Mouse (Mus musculus) MN1 (cell line): ENCODE results near the gene Large1.
"Not testable (repeated sequence)": the region's sequence is repeated elsewhere in the genome, so short reads cannot be mapped to it uniquely, and the experiment has no call there.

Source experiments
- DNase-seq: peaks from one replicate; pipeline ENCODE4 v3.0.0-alpha.2; 2016; ENCODE audit warnings: low spot score

Gene Large1

DNA sequence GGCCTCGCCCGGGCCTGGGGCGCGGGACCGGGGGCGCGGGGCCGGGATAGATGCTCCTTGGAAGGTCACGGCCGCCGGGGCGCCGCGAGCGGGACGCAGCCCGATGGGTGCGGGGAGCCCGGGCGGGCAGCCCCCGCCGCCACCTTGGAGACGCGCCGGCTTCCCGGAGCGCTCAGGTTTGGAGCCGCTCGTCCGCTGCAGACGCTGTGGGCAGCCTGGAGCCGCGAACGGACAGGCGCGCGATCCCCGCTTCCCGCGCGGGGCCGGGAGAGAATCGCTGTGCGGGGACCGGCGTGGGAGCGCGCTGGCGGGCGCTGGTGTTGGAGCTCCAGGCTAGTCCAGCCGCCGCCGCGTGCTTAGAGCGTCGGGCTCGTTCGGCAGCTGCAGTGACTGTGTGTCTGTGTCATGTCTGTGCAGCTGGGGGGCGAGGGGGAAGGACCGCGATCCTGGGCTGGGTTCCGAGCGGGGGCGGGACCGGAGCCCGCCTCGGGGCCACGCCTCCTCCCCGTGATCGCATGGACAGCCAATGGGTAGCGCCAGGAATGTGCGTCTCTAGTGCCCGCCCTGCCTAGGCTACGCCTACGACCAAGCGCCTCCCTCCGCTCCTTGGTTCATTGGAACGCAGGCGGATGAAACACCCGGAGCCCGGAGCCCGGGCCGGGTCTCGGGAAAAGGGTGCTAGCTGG lies at the start of gene Large1:
TSS of gene Large1 (minus strand) at position 433 of the 686 bp plus-strand sequence.
- peak; percentile 100 for DNase-seq

- DNase-seq: no peak
These were observed 47.0 kb upstream of the Large1 start for GRCm38 (mm10) chr8:73400343-73400742.

DNA sequence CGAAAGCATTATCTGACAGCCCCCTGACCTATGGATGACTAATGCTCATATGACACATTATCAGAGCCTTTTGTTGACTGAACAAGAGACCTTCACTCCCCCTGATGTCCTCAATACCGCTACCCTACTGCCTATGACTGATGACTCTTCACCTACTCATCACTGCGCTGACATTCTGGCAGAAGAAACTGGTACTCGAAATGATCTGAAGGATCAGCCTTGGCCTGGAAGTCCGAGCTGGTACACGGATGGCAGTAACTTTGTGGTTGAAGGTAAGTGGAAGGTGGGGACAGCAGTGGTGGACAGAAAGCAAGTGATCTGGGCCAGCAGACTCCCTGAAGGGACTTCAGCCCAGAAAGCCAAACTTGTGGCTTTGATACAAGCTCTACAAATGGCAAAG lies 19.7 kb upstream of the Large1 start:
- DNase-seq: not testable (repeated sequence)

GRCm38 (mm10) chr8:73355979-73356378 lies 2.6 kb upstream of the Large1 start:
- DNase-seq: peak; percentile 89

GRCm38 (mm10) chr8:73354201-73354881 lies 1.0 kb upstream of the Large1 start:
- DNase-seq: peak; percentile 85

- DNase-seq: no peak
These were observed 447 bp upstream of the Large1 start for GRCm38 (mm10) chr8:73353794-73354179.

DNA sequence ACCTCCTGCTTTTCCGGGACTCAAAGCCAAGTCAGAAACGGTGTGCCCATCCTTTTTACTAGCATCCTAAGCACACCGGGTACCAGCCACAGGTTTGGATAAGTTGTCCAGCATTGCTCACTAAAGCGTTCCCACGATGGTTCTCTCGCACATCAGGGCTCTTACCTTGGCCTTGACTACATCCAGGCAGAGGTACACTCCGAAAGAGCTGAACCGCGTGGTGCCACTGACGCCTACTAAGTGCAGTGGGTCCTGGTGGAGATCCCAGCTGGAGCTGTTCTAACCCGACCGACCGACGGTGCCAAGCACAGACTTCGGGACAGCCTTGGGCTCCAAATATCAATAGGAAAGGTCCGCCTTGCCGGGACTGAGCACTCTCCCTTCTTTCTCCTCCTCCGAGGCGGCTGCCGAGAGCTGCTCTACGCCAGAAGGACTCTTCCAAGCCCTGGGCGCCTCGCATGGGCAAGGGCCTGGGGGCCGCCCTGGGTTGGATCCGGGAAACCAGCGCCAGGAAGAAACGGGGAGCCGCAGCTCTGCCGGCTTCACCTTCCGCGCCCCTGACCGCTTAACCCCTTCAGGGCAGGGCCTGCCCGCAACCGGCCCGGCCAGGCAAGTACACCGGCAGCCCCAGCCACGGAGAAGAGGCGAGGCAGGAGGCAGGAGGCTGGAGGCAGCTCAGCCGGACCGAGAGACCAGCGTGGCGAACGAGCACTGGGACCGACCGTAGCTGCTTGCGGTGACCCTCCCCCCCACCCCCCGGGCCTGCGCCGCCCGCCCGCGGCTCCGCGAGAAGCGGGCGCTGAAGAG lies 836 bp downstream of the Large1 start:
- DNase-seq: peak; percentile 66

- peak; percentile 75 for DNase-seq
These were observed 3.0 kb downstream of the Large1 start for GRCm38 (mm10) chr8:73350366-73350765.

- DNase-seq: peak; percentile 53
These were observed 10.5 kb downstream of the Large1 start for GRCm38 (mm10) chr8:73342761-73343395.

GRCm38 (mm10) chr8:73336845-73337244 lies 16.5 kb downstream of the Large1 start:
- DNase-seq: no peak

DNA sequence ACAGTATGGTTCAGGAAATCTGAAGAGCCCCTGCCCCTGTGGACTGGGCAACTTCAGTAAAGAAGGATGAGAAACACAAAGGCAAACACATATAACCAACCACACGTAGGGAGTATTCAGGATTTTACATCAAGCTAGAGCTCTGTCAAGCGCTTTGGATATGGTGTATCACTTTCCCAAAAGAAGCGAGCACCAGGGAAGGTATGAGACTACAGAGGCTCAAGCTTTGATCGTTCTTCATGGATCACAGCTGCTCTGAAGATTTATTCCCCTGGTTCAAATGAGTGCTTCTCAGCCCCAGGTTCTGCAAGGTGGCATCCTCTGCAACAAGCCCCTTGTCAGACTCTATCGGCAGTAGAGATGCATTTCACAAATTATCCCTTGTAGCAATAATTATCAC lies 24.2 kb downstream of the Large1 start:
- no peak for DNase-seq

DNA sequence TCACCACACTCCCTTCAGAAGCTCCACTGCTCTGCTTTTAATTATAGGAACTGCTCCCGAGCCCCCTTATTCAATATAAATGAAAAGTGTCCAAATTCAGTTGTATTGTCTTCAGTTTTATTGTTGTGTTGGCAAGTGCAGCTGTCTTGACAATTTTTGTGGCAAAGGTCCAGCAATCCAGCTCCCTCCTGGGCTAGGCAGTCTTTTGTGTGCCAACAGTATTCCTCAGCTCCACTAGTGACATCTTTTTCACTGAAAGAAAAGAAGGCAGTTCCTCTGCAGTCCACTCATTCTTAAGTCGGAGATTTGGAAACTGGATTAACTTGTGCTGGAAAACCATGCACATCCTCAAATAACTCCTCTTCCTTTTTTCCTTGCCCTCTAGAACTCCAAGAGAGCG lies 25.3 kb downstream of the Large1 start:
- no peak for DNase-seq

GRCm38 (mm10) chr8:73324667-73325066 lies 28.7 kb downstream of the Large1 start:
- DNase-seq: no peak

GRCm38 (mm10) chr8:73323591-73323990 lies 29.7 kb downstream of the Large1 start:
- no peak for DNase-seq

- DNase-seq: not testable (repeated sequence)
These were observed 33.8 kb downstream of the Large1 start for GRCm38 (mm10) chr8:73319500-73319899.

- DNase-seq: no peak
These were observed 39.4 kb downstream of the Large1 start for GRCm38 (mm10) chr8:73313911-73314310.

- DNase-seq: no peak
These were observed 40.4 kb downstream of the Large1 start for GRCm38 (mm10) chr8:73312714-73313607.

DNA sequence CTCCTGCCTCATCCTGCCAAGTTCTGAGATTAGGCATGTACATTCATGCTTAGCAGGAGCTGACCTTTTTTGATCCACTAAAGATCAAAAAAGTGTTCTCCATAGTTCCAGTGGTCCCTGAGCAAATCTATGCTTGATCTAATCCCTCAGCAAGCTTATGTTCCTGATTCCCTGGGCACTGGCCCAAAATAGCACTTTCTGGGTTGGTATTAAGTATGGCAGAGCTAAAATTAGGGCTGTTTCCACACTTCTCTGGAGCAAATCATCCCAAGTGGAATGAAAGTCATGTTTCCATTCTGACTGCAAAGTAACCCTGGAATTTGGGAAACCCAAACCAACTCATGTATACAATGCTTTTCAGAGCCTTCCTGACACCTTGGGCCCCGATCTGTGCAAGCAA lies 42.9 kb downstream of the Large1 start:
- no peak for DNase-seq

DNA sequence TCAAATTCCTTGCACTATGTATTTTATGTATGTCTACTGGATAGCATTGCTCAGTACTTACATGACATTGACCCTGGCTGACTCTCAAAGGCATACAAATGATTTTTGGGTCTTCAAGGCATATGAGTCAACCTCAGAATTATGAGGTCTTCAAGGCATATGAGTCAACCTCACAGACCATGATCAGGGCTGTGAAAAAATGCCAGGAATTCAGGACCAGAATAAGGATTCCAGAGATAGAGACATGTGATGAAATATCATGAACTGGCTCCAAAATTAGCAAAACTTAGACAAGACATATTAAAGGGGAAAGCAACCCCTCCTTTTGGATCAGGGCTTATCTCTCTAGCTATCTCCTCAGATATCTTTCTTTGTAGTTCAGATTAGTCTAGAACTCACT lies 43.3 kb downstream of the Large1 start:
- DNase-seq: no peak

DNA sequence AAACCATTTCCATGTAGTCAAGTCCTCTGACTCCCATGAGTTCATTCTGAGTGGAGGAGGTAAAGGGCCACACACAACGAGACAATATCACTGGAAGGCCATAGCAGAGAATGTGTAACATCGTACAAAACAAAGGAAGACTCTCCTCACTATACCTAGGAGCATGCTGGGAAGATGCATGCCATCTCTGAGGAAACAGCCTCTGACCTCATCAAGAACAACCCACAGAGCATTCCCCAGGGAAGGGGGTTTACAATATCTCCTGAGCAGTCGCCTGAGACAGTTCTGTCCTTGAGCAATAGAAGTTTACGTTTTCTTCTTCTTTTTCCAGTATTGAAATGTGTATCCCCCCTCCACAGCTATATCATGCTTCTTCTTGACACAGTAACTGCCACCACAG lies 49.4 kb downstream of the Large1 start:
- peak; percentile 53 for DNase-seq

- no peak for DNase-seq
These were observed 50.4 kb downstream of the Large1 start for GRCm38 (mm10) chr8:73302947-73303346.
